Mouse (Mus musculus): ENCODE measurements around the gene Xylb. TPM values are rescaled to one million over a fixed set of nuclear protein-coding genes. Genes with fewer than 3 reads are reported as not detected.

Gene Xylb
- total RNA-seq (2014; rRNA removed) (204 and 276 TPM in 2 replicates), polyA plus RNA-seq (2012; rRNA removed) (154 and 166 TPM in 2 replicates)

GRCm38 (mm10) chr9:119357331-119358057, at the start of gene Xylb:
Gene Xylb (plus strand): TSS chr9:119357381.
- no peaks in the 10 kb centered on the region for H3K4me1 ChIP-seq (ENCODE audit: control insufficient read depth, insufficient read depth, low read length)
- peak; percentile 72 for DNase-seq (ENCODE audit: extremely low read depth, low read depth, low spot score)
- H3K36me3 ChIP-seq (ENCODE audit: control insufficient read depth, insufficient read depth, low read length), result peaks cover 29% of the 10 kb centered on the region; the same call in 1 of the 2 replicates
- no peaks in the 10 kb centered on the region for H3K27me3 ChIP-seq (ENCODE audit: control insufficient read depth, insufficient read depth, low read length)
- H3K4me3 ChIP-seq (ENCODE audit: insufficient read depth, low read depth, low read length), result peak within 1 kb of the TSS; percentile 68
- TF ChIP-seq CTCF (IDR thresholded peaks at IDR 0.05; ENCODE audit: low read depth, low read length) (peak; percentile 90), POLR2A (IDR thresholded peaks at IDR 0.05; ENCODE audit: extremely low read depth, insufficient read depth, low read length) (peak; percentile 93)
- peak within 1 kb of the TSS; percentile 80 for H3K27ac ChIP-seq (replicated peaks; ENCODE audit: insufficient read depth, low read depth, low read length)
- peak within 1 kb of the TSS; percentile 92 for H3K9ac ChIP-seq (ENCODE audit: low read depth, low read length)
- peaks cover 16% of the 10 kb centered on the region; the same call in 1 of the 2 replicates for H3K79me2 ChIP-seq (ENCODE audit: control insufficient read depth, insufficient read depth, low read length)
- 2% methylated on average over 65 of the region's 65 CpGs for WGBS

GRCm38 (mm10) chr9:119309067-119309466, 48.1 kb upstream of the Xylb start:
- no peak overlapping the region for H3K4me3 ChIP-seq (ENCODE audit: insufficient read depth, low read depth, low read length)
- peak overlapping the region; percentile 76 for H3K27ac ChIP-seq (replicated peaks; ENCODE audit: insufficient read depth, low read depth, low read length)
- H3K36me3 ChIP-seq (ENCODE audit: control insufficient read depth, insufficient read depth, low read length), result no peaks in the 10 kb centered on the region
- peaks cover 17% of the 10 kb centered on the region for H3K4me1 ChIP-seq (ENCODE audit: control insufficient read depth, insufficient read depth, low read length)
- H3K27me3 ChIP-seq (ENCODE audit: control insufficient read depth, insufficient read depth, low read length), result no peaks in the 10 kb centered on the region
- H3K9ac ChIP-seq (ENCODE audit: low read depth, low read length), result no peak overlapping the region
- WGBS, result 29% methylated on average over 1 of the region's 1 CpGs
- TF ChIP-seq CTCF (IDR thresholded peaks at IDR 0.05; ENCODE audit: low read depth, low read length) (no peak), POLR2A (IDR thresholded peaks at IDR 0.05; ENCODE audit: extremely low read depth, insufficient read depth, low read length) (no peak)
- peaks cover 18% of the 10 kb centered on the region; the same call in 1 of the 2 replicates for H3K79me2 ChIP-seq (ENCODE audit: control insufficient read depth, insufficient read depth, low read length)
- DNase-seq (ENCODE audit: extremely low read depth, low read depth, low spot score), result peak; percentile 96

GRCm38 (mm10) chr9:119313096-119313495, 44.1 kb upstream of the Xylb start:
- H3K27me3 ChIP-seq (ENCODE audit: control insufficient read depth, insufficient read depth, low read length), result no peaks in the 10 kb centered on the region
- no peak for DNase-seq (ENCODE audit: extremely low read depth, low read depth, low spot score)
- no peak overlapping the region for H3K4me3 ChIP-seq (ENCODE audit: insufficient read depth, low read depth, low read length)
- H3K79me2 ChIP-seq (ENCODE audit: control insufficient read depth, insufficient read depth, low read length), result peaks cover 25% of the 10 kb centered on the region; the same call in 1 of the 2 replicates
- 91% methylated on average over 10 of the region's 10 CpGs for WGBS
- H3K9ac ChIP-seq (ENCODE audit: low read depth, low read length), result no peak overlapping the region
- no peaks in the 10 kb centered on the region for H3K36me3 ChIP-seq (ENCODE audit: control insufficient read depth, insufficient read depth, low read length)
- no peak overlapping the region for H3K27ac ChIP-seq (replicated peaks; ENCODE audit: insufficient read depth, low read depth, low read length)
- peaks cover 9% of the 10 kb centered on the region; the same call in 1 of the 2 replicates for H3K4me1 ChIP-seq (ENCODE audit: control insufficient read depth, insufficient read depth, low read length)
- TF ChIP-seq CTCF (IDR thresholded peaks at IDR 0.05; ENCODE audit: low read depth, low read length), result no peak
- TF ChIP-seq POLR2A (IDR thresholded peaks at IDR 0.05; ENCODE audit: extremely low read depth, insufficient read depth, low read length), result no peak

GRCm38 (mm10) chr9:119318891-119319290, 38.3 kb upstream of the Xylb start:
- peaks cover 24% of the 10 kb centered on the region; the same call in 1 of the 2 replicates for H3K79me2 ChIP-seq (ENCODE audit: control insufficient read depth, insufficient read depth, low read length)
- no peaks in the 10 kb centered on the region for H3K36me3 ChIP-seq (ENCODE audit: control insufficient read depth, insufficient read depth, low read length)
- whole genome bisulfite sequencing, result 93% methylated on average over 1 of the region's 1 CpGs
- no peaks in the 10 kb centered on the region for H3K27me3 ChIP-seq (ENCODE audit: control insufficient read depth, insufficient read depth, low read length)
- TF ChIP-seq CTCF (IDR thresholded peaks at IDR 0.05; ENCODE audit: low read depth, low read length) (no peak), POLR2A (IDR thresholded peaks at IDR 0.05; ENCODE audit: extremely low read depth, insufficient read depth, low read length) (no peak)
- peaks cover 9% of the 10 kb centered on the region for H3K4me1 ChIP-seq (ENCODE audit: control insufficient read depth, insufficient read depth, low read length)
- H3K27ac ChIP-seq (replicated peaks; ENCODE audit: insufficient read depth, low read depth, low read length), result no peak overlapping the region
- H3K9ac ChIP-seq (ENCODE audit: low read depth, low read length), result no peak overlapping the region
- no peak for DNase-seq (ENCODE audit: extremely low read depth, low read depth, low spot score)
- H3K4me3 ChIP-seq (ENCODE audit: insufficient read depth, low read depth, low read length), result no peak overlapping the region

GRCm38 (mm10) chr9:119320446-119320845, 36.7 kb upstream of the Xylb start:
- peaks cover 9% of the 10 kb centered on the region for H3K4me1 ChIP-seq (ENCODE audit: control insufficient read depth, insufficient read depth, low read length)
- TF ChIP-seq CTCF (IDR thresholded peaks at IDR 0.05; ENCODE audit: low read depth, low read length), result no peak
- no peak for TF ChIP-seq POLR2A (IDR thresholded peaks at IDR 0.05; ENCODE audit: extremely low read depth, insufficient read depth, low read length)
- no peak for DNase-seq (ENCODE audit: extremely low read depth, low read depth, low spot score)
- no peak overlapping the region for H3K9ac ChIP-seq (ENCODE audit: low read depth, low read length)
- no peak overlapping the region for H3K4me3 ChIP-seq (ENCODE audit: insufficient read depth, low read depth, low read length)
- 91% methylated on average over 7 of the region's 7 CpGs for WGBS
- no peak overlapping the region for H3K27ac ChIP-seq (replicated peaks; ENCODE audit: insufficient read depth, low read depth, low read length)
- H3K79me2 ChIP-seq (ENCODE audit: control insufficient read depth, insufficient read depth, low read length), result peaks cover 18% of the 10 kb centered on the region; the same call in 1 of the 2 replicates
- no peaks in the 10 kb centered on the region for H3K36me3 ChIP-seq (ENCODE audit: control insufficient read depth, insufficient read depth, low read length)
- no peaks in the 10 kb centered on the region for H3K27me3 ChIP-seq (ENCODE audit: control insufficient read depth, insufficient read depth, low read length)

- no peaks in the 10 kb centered on the region for H3K36me3 ChIP-seq (ENCODE audit: control insufficient read depth, insufficient read depth, low read length)
- 29% methylated on average over 7 of the region's 7 CpGs for WGBS
- peak overlapping the region; percentile 79; the same call in 1 of the 2 replicates for H3K4me3 ChIP-seq (ENCODE audit: insufficient read depth, low read depth, low read length)
- DNase-seq (ENCODE audit: extremely low read depth, low read depth, low spot score), result no peak
- H3K9ac ChIP-seq (ENCODE audit: low read depth, low read length), result peak overlapping the region; percentile 40; the same call in 1 of the 2 replicates
- H3K79me2 ChIP-seq (ENCODE audit: control insufficient read depth, insufficient read depth, low read length), result peaks cover 15% of the 10 kb centered on the region; the same call in 1 of the 2 replicates
- H3K27ac ChIP-seq (replicated peaks; ENCODE audit: insufficient read depth, low read depth, low read length), result no peak overlapping the region
- H3K4me1 ChIP-seq (ENCODE audit: control insufficient read depth, insufficient read depth, low read length), result peaks cover 9% of the 10 kb centered on the region
- H3K27me3 ChIP-seq (ENCODE audit: control insufficient read depth, insufficient read depth, low read length), result no peaks in the 10 kb centered on the region
- TF ChIP-seq POLR2A (IDR thresholded peaks at IDR 0.05; ENCODE audit: extremely low read depth, insufficient read depth, low read length) (no peak), CTCF (IDR thresholded peaks at IDR 0.05; ENCODE audit: low read depth, low read length) (no peak)
These were observed 36.2 kb upstream of the Xylb start for GRCm38 (mm10) chr9:119320946-119321345.

Measured in liver, adult 2 months (tissue).